Mouse (Mus musculus) ZHBTc4 (cell line): ENCODE measurements around the gene Fasn.
"Not testable (repeated sequence)": the region's sequence is repeated elsewhere in the genome, so short reads cannot be mapped to it uniquely, and the experiment has no call there.

ENCODE experiments used
- DNase-seq: peaks from one replicate; pipeline ENCODE4 v3.0.0-alpha.2; 2011; ENCODE audit warnings: low read depth, low spot score

Fasn gene

GRCm38 (mm10) chr11:120798244-120798643 lies 26.1 kb downstream of the Fasn start:
- no peak for DNase-seq

- no peak for DNase-seq
Observed at GRCm38 (mm10) chr11:120796614-120796946, 27.8 kb downstream of the Fasn start.

GRCm38 (mm10) chr11:120795756-120796613 lies 28.4 kb downstream of the Fasn start, which contains the start of gene Dus1l:
Gene Dus1l (minus strand): TSS chr11:120796403.
- peak; percentile 98 for DNase-seq

GRCm38 (mm10) chr11:120792652-120793051 lies 31.7 kb downstream of the Fasn start:
- DNase-seq = no peak

- DNase-seq = no peak
Observed at GRCm38 (mm10) chr11:120789810-120790209, 34.5 kb downstream of the Fasn start.

- no peak for DNase-seq
Observed at GRCm38 (mm10) chr11:120789355-120789754, 35.0 kb downstream of the Fasn start.

GRCm38 (mm10) chr11:120788460-120788859 lies 35.9 kb downstream of the Fasn start:
- DNase-seq = not testable (repeated sequence)

- DNase-seq = no peak
Observed at GRCm38 (mm10) chr11:120785145-120785544, 39.2 kb downstream of the Fasn start.

GRCm38 (mm10) chr11:120784064-120784791 lies 40.1 kb downstream of the Fasn start, which contains the start of the genes Rfng and Gps1:
Gene Rfng (minus strand): TSS chr11:120784207.
Gene Gps1 (plus strand): TSS chr11:120784272.
- peak; percentile 89 for DNase-seq

GRCm38 (mm10) chr11:120783426-120784063 lies 40.8 kb downstream of the Fasn start:
- DNase-seq = no peak

GRCm38 (mm10) chr11:120781361-120781760 lies 43.0 kb downstream of the Fasn start:
- not testable (repeated sequence) for DNase-seq

GRCm38 (mm10) chr11:120779876-120780275 lies 44.5 kb downstream of the Fasn start:
- no peak for DNase-seq

GRCm38 (mm10) chr11:120777123-120777522 lies 47.2 kb downstream of the Fasn start:
- no peak for DNase-seq

GRCm38 (mm10) chr11:120775774-120776469 lies 48.4 kb downstream of the Fasn start:
- peak; percentile 95 for DNase-seq

- no peak for DNase-seq
Observed at GRCm38 (mm10) chr11:120773463-120774190, 50.7 kb downstream of the Fasn start.

GRCm38 (mm10) chr11:120772749-120773148 lies 51.6 kb downstream of the Fasn start:
- DNase-seq = no peak

- no peak for DNase-seq
Observed at GRCm38 (mm10) chr11:120768206-120768605, 56.1 kb downstream of the Fasn start.

- DNase-seq = not testable (repeated sequence)
Observed at GRCm38 (mm10) chr11:120767023-120767422, 57.3 kb downstream of the Fasn start.

- not testable (repeated sequence) for DNase-seq
Observed at GRCm38 (mm10) chr11:120763121-120763999, 61.0 kb downstream of the Fasn start.

- not testable (repeated sequence) for DNase-seq
Observed at GRCm38 (mm10) chr11:120762672-120763041, 61.7 kb downstream of the Fasn start, which contains the start of gene Hmga1b. Gene Hmga1b (plus strand): TSS chr11:120762794.
